Mouse (Mus musculus) heart, embryonic 15.5 days (tissue): ENCODE results near the gene Zswim3. TPM values are rescaled to one million over a fixed set of nuclear protein-coding genes. Genes with fewer than 3 reads are reported as not detected.

Experiments used
- ATAC-seq: fragments of 200-750 bp; cut with Nextera tagmentation; replicated peaks from 2 replicates; pipeline ENCODE4 v1.8.0; 2017; ENCODE audit warnings: low read depth, moderate TSS enrichment; ENCODE audit not compliant: insufficient number of reproducible peaks, insufficient read depth, low FRiP score
- H3K27ac ChIP-seq: fragments of 300-500 bp; sonication (generic); 2 replicates; pipeline ENCODE4 v1.5.1; 2015; ENCODE audit warnings: mild to moderate bottlenecking, inconsistent platforms
- H3K27me3 ChIP-seq: fragments of 300-500 bp; sonication (generic); 2 replicates; pipeline ENCODE4 v1.6.1; 2015; ENCODE audit warnings: inconsistent platforms
- H3K36me3 ChIP-seq: fragments of 300-500 bp; sonication (generic); 2 replicates; pipeline ENCODE4 v1.6.1; 2015; ENCODE audit warnings: mild to moderate bottlenecking, inconsistent platforms
- H3K4me1 ChIP-seq: fragments of 300-500 bp; sonication (generic); replicated peaks from 2 replicates; pipeline ENCODE4 v1.6.1; 2015; ENCODE audit warnings: inconsistent platforms
- H3K4me2 ChIP-seq: fragments of 300-500 bp; sonication (generic); 2 replicates; pipeline ENCODE4 v1.6.1; 2015; ENCODE audit warnings: inconsistent platforms, mild to moderate bottlenecking, moderate library complexity
- H3K4me3 ChIP-seq: fragments of 300-500 bp; sonication (generic); 2 replicates; pipeline ENCODE4 v1.5.1; 2015; ENCODE audit warnings: mild to moderate bottlenecking, inconsistent platforms
- H3K9ac ChIP-seq: fragments of 300-500 bp; sonication (generic); 2 replicates; pipeline ENCODE4 v1.6.1; 2015; ENCODE audit warnings: mild to moderate bottlenecking, inconsistent platforms
- H3K9me3 ChIP-seq: fragments of 300-500 bp; sonication (generic); replicated peaks from 2 replicates; pipeline ENCODE4 v1.6.1; 2016; ENCODE audit warnings: inconsistent platforms
- WGBS: fragments of 180-500 bp; shearing (Covaris S2); methylation state at CpG from one replicate; pipeline ENCODE4 v1.1.7; 2015; ENCODE audit warnings: mixed read lengths; 5-methylcytosine and 5-hydroxymethylcytosine counted together
- polyA plus RNA-seq: library from polyadenylated mRNA; unstranded; fragments of >200 nt; fragmentation: Nextera tagmentation; extraction: Ambion mirVana; gene quantifications from 2 replicates; pipeline ENCODE4 v1.2.1, GENCODE M21; 2015

The Zswim3 gene
- polyA plus RNA-seq: 4.9 TPM in 2 replicates

- peak; percentile 97 for ATAC-seq
- H3K4me3 ChIP-seq: peak within 1 kb of the TSS; percentile 91
- H3K9ac ChIP-seq: peak within 1 kb of the TSS; percentile 86
- peak within 1 kb of the TSS; percentile 88 for H3K27ac ChIP-seq
- WGBS: under 1% methylated on average over 47 of the region's 47 CpGs
- peak within 1 kb of the TSS; percentile 88 for H3K4me2 ChIP-seq
- H3K27me3 ChIP-seq: no peaks in the 10 kb centered on the region
- H3K9me3 ChIP-seq: no peaks in the 10 kb centered on the region
- peaks cover 24% of the 10 kb centered on the region for H3K4me1 ChIP-seq
- peaks cover 25% of the 10 kb centered on the region; the same call in 1 of the 2 replicates for H3K36me3 ChIP-seq
These were observed at the start of gene Zswim3, which contains the start of gene Acot8 for GRCm38 (mm10) chr2:164804533-164805331. Gene Zswim3 (plus strand): TSS chr2:164805098. Gene Acot8 (minus strand): TSS chr2:164804882.

- Histone ChIP-seq H3K4me1 (peaks cover 33% of the 10 kb centered on the region), H3K9me3 (no peaks in the 10 kb centered on the region), H3K9ac (no peak overlapping the region), H3K4me2 (no peak overlapping the region), H3K4me3 (no peak overlapping the region), H3K27me3 (no peaks in the 10 kb centered on the region), H3K36me3 (peaks cover 89% of the 10 kb centered on the region), H3K27ac (no peak overlapping the region)
- no peak for ATAC-seq
- 89% methylated on average over 11 of the region's 11 CpGs for WGBS
These were observed 47.1 kb upstream of the Zswim3 start for GRCm38 (mm10) chr2:164757841-164758240.

DNA sequence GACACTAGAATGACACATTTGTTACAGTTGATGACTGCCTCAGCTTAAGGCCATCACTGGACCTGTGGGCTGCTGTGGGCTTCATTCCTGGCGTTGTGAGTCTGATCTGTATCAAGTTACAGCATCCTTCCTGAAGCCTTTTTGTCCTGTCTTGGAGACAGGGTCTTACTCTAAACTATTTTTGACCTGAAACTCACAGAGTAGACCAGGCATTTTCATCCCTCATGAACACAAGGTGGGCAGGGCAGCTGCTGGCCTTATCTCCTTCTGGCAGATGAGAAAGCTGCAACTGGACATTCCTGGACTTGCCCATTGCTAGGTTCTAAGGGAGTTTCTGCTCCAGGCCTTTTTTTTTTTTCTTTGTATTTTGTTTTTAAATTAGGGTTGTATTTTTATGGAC lies 46.2 kb upstream of the Zswim3 start:
- H3K4me3 ChIP-seq: no peak overlapping the region
- no peaks in the 10 kb centered on the region for H3K27me3 ChIP-seq
- H3K4me1 ChIP-seq: peaks cover 29% of the 10 kb centered on the region
- H3K9me3 ChIP-seq: no peaks in the 10 kb centered on the region
- H3K36me3 ChIP-seq: peaks cover 94% of the 10 kb centered on the region
- WGBS: 50% methylated on average over 1 of the region's 1 CpGs
- ATAC-seq: no peak
- H3K4me2 ChIP-seq: no peak overlapping the region
- no peak overlapping the region for H3K27ac ChIP-seq
- no peak overlapping the region for H3K9ac ChIP-seq

DNA sequence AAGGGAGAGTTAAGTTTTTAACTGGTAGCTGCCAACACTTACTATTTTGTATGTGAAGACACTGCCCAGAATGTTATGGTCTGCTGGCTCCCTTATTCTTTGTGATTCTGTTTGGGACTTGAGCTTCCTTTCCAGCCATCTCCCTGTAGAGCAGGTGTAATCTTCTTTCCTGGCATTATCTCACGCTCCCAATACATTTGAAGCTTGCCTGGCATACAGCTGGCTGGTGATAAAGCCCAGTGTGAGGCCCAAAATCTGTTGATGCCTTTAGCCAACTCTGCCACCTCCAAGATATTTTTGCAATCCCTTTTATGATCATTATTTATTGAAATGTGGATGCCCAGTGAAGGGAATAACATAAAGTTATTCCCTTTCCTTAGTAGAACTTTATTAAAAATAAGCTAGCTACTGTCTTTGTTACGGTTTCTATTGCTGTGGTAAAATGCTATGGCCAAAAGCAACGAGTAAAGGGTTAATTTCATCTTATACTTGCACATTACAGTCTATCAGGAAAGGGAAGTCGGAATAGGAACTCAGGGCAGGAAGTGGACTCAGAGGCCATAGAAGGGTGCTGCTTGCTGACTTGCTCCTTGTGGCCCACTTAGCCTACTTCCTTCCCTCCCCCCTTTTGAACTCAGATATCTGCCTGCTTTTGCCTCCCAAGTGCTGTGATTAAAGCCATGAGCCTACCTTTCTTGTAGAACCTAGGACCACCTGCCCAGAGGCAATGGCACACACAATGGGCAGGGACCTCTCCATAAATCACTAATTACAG lies 44.7 kb upstream of the Zswim3 start:
- H3K36me3 ChIP-seq: peaks cover 86% of the 10 kb centered on the region
- H3K4me1 ChIP-seq: peaks cover 13% of the 10 kb centered on the region
- no peak overlapping the region for H3K4me2 ChIP-seq
- no peak for ATAC-seq
- H3K9ac ChIP-seq: no peak overlapping the region
- no peak overlapping the region for H3K4me3 ChIP-seq
- 77% methylated on average over 4 of the region's 4 CpGs for WGBS
- no peak overlapping the region for H3K27ac ChIP-seq
- no peaks in the 10 kb centered on the region for H3K27me3 ChIP-seq
- no peaks in the 10 kb centered on the region for H3K9me3 ChIP-seq

DNA sequence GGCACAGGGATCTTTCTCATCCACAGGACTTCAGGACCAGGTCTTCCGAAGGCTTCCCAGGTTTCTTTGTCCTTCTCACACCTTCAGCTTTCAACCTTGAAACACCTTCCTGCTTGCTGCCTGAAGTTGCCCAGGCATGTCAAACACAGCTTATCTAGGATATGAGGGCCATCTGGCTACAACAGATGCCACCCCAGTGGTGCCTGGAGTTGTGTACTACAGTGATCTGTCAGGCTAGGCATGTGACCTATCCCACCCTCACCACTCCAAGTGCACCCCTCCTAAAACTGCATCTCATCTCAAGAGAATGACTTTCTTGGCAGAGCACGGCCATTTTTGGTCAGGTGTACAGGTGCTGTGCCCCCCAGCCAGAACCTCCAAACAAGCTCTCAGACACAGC lies 43.4 kb upstream of the Zswim3 start:
- peaks cover 86% of the 10 kb centered on the region for H3K36me3 ChIP-seq
- H3K27ac ChIP-seq: no peak overlapping the region
- WGBS: 73% methylated on average over 2 of the region's 2 CpGs
- H3K4me1 ChIP-seq: peaks cover 4% of the 10 kb centered on the region
- no peaks in the 10 kb centered on the region for H3K27me3 ChIP-seq
- H3K9ac ChIP-seq: no peak overlapping the region
- ATAC-seq: no peak
- no peaks in the 10 kb centered on the region for H3K9me3 ChIP-seq
- no peak overlapping the region for H3K4me2 ChIP-seq
- no peak overlapping the region for H3K4me3 ChIP-seq

DNA sequence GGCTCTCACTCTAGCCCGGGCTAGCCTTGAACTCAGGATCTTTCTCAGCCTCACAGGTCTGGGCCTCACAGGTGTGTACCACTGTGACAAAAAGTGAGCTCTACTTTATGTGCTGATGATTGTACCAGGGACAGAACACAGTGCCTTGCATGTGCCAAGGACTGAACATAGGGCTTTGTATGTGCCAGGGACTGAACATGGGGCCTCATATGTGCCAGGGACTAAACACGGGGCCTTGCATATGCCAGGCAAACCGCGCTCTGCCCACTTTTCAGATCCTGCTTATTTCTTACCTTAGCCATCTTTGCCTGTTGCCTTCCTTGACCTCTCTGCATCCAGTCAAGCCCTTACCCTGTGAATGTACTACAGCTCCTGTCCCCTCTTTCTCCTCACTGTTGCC lies 42.9 kb upstream of the Zswim3 start:
- WGBS: 98% methylated on average over 4 of the region's 4 CpGs
- H3K36me3 ChIP-seq: peaks cover 81% of the 10 kb centered on the region
- ATAC-seq: no peak

GRCm38 (mm10) chr2:164762593-164762992 lies 42.3 kb upstream of the Zswim3 start:
- Histone ChIP-seq H3K27ac (no peak overlapping the region), H3K9me3 (no peaks in the 10 kb centered on the region), H3K9ac (no peak overlapping the region), H3K4me2 (no peak overlapping the region), H3K36me3 (peaks cover 76% of the 10 kb centered on the region), H3K4me3 (no peak overlapping the region), H3K27me3 (no peaks in the 10 kb centered on the region), H3K4me1 (peaks cover 4% of the 10 kb centered on the region)
- WGBS: 82% methylated on average over 7 of the region's 7 CpGs
- ATAC-seq: no peak

More for the DNA sequence above, 42.9 kb upstream of the Zswim3 start:
- Histone ChIP-seq H3K27me3 (no peaks in the 10 kb centered on the region), H3K4me3 (no peak overlapping the region), H3K9ac (no peak overlapping the region), H3K27ac (no peak overlapping the region), H3K4me2 (no peak overlapping the region), H3K9me3 (no peaks in the 10 kb centered on the region), H3K4me1 (peaks cover 4% of the 10 kb centered on the region)

DNA sequence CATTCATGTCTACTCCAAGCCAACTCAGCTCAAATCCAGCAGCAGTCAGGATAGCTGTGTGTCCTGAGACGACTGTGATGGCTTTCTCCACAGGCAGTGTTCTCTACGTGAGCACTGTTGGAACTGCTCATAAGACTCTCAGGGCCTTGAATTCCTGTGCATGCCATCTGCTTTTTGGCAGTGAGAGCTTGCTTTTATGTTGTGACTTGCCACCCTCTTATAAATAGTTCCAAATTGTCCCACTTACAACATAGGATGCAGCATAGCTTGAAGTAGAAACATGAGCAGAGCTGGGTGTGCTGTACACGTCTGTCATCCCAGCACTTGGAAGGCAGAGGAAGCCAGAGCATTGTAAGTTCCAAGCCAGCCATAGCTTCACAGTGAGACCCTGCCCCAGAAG lies 39.1 kb upstream of the Zswim3 start:
- Histone ChIP-seq H3K9me3 (no peaks in the 10 kb centered on the region), H3K4me1 (peaks cover 16% of the 10 kb centered on the region), H3K36me3 (peaks cover 52% of the 10 kb centered on the region), H3K4me3 (no peak overlapping the region), H3K4me2 (no peak overlapping the region), H3K27me3 (no peaks in the 10 kb centered on the region), H3K9ac (no peak overlapping the region), H3K27ac (peak overlapping the region; percentile 56)
- ATAC-seq: no peak
- WGBS: 62% methylated on average over 3 of the region's 3 CpGs

DNA sequence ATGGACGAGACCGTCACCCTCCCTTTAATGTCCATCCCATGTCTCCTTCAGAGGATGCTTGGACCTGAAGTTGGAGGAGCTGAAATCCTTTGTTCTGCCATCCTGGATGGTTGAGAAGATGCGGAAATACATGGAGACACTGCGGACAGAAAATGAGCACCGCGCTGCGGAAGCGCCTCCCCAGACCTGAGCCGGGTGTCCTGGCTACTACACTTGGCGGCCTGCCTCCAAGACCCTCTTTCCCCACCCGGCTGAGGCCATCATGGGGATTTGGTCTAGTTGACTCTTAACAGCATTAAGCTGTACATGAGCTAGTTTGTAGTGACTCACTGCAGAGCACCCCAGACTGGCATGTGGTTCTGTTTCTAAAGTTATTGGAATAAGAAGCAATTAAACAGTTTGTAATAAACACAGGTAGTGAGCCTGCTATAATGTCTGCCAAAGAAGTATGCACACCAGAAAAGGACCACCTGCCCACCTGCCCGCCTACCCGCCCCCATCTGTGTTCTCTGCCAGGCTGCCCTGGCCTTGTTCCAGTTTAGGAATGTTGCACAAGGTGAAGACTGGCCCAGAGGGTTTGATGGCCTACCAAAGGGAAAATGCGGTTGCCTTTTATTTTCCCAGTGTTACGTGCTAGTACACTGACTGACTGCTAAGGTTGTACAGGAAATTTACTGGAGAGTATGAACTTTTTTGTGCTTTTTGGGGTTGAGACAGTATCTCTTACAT lies 36.9 kb upstream of the Zswim3 start:
- 88% methylated on average over 15 of the region's 15 CpGs for WGBS
- Histone ChIP-seq H3K9ac (no peak overlapping the region), H3K27ac (peak overlapping the region; percentile 41), H3K4me2 (no peak overlapping the region), H3K4me1 (peaks cover 30% of the 10 kb centered on the region), H3K27me3 (no peaks in the 10 kb centered on the region), H3K9me3 (no peaks in the 10 kb centered on the region), H3K36me3 (peaks cover 39% of the 10 kb centered on the region), H3K4me3 (no peak overlapping the region)
- ATAC-seq: no peak

DNA sequence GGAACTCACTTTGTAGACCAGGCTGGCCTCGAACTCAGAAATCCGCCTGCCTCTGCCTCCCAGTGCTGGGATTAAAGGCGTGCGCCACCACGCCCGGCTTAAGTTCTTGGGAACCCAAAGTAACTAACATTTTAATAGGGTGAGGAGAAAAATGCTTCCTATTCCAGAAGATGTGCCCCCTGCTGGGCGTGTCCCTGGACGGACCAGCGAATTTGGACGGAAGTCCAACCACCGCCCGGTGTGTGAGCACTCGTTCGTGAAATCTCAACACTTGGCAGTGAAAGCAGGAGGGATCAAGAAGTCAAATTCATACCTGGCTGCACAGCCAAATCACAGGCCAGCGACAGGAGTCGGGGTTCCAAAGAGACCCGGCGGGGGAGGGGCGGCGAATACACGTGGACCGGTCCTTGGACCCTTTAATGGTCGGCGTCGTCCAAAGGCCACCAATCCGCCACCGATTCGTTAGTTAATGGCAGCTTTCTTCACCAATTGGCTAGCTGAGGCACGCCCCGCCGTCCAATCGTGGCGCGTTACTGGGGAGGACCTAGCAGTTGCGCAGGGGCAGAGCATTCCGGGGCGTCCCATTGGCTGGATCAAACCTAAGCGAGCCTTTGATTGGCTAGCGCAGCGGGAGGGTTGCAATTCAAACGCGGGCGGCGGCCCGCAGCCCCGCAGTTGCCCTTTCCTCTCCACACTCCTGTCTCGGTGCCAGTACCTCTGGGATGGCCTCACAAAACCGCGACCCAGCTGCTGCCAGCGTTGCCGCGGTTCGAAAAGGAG lies 35.5 kb upstream of the Zswim3 start, which contains the start of gene Ube2c:
Gene Ube2c, plus strand, starts transcription at position 641 of the 780 bp plus-strand sequence.
- Histone ChIP-seq H3K36me3 (peaks cover 30% of the 10 kb centered on the region), H3K9me3 (no peaks in the 10 kb centered on the region), H3K27ac (peak within 1 kb of the TSS; percentile 86), H3K4me3 (peak within 1 kb of the TSS; percentile 82), H3K9ac (peak within 1 kb of the TSS; percentile 77), H3K27me3 (no peaks in the 10 kb centered on the region), H3K4me1 (peaks cover 31% of the 10 kb centered on the region), H3K4me2 (peak within 1 kb of the TSS; percentile 84)
- WGBS: 1% methylated on average over 53 of the region's 53 CpGs
- ATAC-seq: peak; percentile 98
